Mouse (Mus musculus) adrenal gland (tissue): Measurements from ENCODE around the gene Kmt2a.

ENCODE experiments used
- intact Hi-C: fragments of 180-260 bp; cut with DNase I; formaldehyde crosslinking; loops from one replicate; pipeline ENCODE4 v1.15.1; 2025
- long read RNA-seq, 2 experiments: library from polyadenylated mRNA; unstranded; transcript quantifications; one replicate each; pipeline ENCODE4 v2.0.0; 2020; ENCODE audit warnings: borderline replicate concordance in 1 of 2; ENCODE audit not compliant: insufficient replicate concordance in 1 of 2

Gene Kmt2a
- long read RNA-seq, experiment 1, partial matches to known transcripts, result 3 of 12 reads
- long read RNA-seq, experiment 1, other reads (novel, unspliced or antisense), result 9 of 12 reads
- long read RNA-seq, experiment 2, partial matches to known transcripts, result 6 of 17 reads
- long read RNA-seq, experiment 2, other reads (novel, unspliced or antisense), result 11 of 17 reads

DNA sequence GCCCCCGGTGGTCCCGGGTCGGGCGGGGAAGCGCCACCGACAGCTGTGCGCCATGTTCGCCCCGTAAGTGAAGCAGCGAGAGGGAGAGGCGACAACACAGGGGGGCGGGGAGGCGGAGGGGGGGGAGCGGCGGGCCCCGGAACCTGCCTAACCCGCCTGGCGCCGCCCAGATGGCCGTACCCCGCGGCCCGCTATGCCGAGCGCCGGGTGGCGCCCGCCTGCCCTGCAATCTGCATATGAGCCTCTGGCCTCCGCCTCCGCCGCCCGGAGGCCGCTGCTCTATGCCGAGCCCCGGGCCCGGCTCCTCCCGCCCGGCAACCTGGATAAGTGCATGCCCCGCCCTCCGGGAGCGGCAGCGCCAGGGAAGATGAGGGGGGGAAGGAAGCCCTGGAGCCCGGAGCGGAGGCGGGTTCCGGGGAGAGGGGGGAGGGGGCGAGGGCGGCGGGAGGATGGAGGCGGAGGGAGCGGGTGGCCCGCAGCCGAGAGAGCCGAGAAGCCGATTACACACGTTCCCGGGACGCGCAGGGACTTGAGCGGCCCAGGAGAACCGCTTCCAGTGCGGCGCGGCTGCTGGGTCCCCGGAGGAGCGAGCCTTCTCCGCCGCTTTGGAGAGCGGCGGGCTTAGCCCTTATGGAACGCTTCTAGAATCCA lies at the start of gene Kmt2a:
TSS of gene Kmt2a (minus strand) at position 76 of the 651 bp plus-strand sequence.
- intact Hi-C loops, result loop anchor here (5.0 kb wide), 2 partner anchors 36 to 39 kb away; no protein-coding TSS in a partner anchor

DNA sequence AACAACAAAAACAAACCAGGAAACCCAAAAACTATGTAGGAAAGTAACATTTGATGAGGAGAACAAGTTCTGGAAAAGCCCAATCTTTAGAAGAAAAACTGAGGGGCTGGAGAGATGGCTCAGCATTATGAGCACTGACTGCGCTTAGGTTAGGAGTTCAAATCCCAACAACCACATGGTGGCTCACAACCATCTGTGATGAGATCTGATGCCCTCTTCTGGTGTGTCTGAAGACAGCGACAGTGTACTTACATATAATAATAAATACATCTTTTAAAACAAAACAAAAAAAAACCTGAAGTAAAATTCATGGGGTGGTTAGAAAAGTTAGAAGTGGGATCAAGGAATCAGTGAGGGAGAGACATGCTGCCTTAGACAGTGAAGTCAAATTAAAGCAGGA lies 40.4 kb upstream of the Kmt2a start:
- intact Hi-C loops, result no loop called here

DNA sequence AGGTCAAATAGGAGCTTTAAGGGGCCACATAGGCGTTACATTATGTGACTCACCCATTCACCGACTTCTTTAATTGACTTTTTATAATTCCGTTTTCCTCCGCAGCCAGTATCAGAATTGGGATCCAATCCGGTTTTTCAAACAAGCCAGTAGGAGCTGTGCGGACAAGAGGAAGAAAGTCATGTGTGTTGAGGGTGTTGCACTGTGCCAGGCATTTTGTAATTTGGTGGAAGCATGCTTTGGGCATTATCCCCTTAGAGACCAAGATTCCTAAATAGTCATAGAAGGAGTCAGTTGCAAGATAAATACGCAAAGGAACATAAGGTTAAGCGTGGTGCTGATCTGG lies 40.0 kb upstream of the Kmt2a start:
- intact Hi-C loops, result no loop called here

DNA sequence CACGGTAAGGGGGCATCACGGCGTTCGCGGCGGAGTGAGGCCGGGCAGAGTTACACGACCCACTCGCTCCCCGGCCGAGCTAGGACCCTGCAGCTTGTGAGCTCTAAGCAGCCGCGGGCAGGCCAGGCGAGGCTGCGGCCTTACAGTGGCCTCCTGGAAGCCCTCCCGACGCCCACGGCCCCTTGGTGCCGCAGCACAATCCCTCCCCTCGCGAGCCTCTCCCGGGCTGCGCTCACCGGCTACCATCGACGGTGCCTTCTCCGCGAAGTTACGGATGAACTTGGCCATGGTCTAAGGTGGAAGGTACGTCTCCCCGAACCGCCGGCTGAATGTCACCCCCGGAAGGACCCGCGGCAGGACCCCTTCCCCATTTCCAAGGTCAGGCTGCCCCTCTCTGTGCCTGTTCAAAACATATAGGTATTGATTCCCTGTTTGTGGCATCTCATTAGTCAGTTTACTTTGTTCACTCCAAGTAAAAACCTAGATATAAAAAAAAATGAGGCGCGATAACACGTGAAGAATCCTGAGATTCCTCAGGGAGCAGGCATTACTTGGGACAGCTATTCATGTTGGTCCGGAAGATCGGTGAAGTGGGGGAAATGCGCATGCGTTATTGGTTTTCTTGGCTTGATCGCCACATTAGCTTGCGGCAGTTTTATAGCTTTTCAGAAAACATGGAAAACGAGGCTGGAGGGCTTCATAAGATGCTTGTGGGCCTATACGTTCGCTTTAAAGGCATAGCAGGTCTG lies 39.5 kb upstream of the Kmt2a start, which contains the start of gene Atp5l:
TSS of gene Atp5l (minus strand) at position 369 of the 749 bp plus-strand sequence.
- intact Hi-C loops, result no loop called here

DNA sequence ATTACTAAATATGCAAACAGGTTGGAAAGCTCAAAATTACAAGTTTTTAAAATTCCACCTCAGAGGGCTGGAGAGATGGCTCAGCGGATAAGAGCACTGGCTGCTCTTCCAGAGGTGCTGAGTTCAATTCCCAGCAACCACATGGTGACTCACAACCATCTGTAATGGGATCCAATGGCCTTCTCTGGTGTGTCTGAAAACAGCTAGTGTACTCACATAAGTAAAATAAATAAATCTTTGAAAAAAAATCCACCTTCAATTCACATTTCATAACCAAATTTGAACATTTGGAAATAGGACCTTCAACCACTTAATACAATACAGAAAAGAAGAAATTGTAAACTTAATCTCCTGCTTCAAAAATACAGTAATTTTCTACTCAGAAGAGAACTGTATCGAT lies 38.5 kb upstream of the Kmt2a start:
- intact Hi-C loops, result loop anchor here (5.0 kb wide), 1 partner anchor 37 kb away; the partner anchor contains the start of gene Kmt2a

DNA sequence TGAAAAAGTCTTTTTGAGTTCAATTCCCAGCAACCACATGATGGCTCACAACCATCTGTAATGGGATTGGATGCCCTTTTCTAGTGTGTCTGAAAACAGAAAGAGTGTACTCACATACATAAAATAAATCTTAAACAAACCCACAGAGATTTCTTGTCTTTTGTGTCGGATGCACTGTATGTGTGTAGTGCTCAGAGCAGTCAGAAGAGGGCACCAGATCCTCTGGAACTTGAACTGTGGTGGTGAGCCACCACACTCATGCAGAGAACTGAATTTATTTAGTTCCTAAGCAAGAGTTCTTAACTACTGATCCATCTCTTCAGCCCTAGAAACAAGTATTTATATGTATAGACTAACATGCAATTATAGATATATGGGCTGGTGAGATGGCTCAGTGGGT lies 35.1 kb upstream of the Kmt2a start:
- intact Hi-C loops, result loop anchor here (5.0 kb wide), 1 partner anchor 34 kb away; the partner anchor contains the start of gene Kmt2a

DNA sequence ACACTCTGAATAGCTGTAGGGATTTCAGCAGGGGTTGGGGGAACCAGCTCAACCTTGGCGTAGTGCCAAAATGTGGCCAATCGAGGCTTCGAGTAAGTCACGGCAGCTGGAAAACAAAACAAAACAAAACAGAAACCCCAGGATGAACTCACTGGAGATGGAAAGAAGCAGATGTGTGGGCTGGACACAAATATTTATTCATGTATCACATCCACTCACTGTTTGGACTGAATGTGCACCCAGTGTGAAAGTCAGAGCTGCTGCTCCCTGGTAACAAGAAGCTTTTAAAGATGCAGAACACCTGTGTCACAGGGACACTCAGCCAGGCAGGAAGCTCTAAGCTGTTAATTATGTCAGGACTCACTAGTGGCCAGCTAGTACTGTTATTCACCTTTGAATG lies 33.6 kb upstream of the Kmt2a start:
- intact Hi-C loops, result loop anchor here (5.0 kb wide), 1 partner anchor 32 kb away; the partner anchor contains the start of gene Kmt2a

DNA sequence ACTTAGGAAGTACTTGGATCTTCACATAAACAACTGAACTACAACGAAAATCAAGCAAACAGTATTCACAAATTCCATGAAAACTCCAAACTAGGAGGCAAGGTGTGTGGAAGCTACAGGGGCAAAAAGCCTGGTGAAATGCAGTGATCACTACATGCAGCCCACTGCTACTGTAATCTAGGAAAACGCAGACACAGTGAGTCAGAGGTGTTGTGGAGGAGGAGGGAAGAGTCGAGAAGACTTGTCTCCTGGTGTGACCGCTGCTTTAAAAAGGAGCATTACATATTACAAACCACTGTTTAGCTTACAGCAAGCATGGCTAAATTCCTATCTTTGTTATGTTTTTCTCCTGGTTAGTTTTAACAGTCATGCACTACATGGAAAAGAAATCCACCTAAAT lies 30.3 kb upstream of the Kmt2a start:
- intact Hi-C loops, result no loop called here

DNA sequence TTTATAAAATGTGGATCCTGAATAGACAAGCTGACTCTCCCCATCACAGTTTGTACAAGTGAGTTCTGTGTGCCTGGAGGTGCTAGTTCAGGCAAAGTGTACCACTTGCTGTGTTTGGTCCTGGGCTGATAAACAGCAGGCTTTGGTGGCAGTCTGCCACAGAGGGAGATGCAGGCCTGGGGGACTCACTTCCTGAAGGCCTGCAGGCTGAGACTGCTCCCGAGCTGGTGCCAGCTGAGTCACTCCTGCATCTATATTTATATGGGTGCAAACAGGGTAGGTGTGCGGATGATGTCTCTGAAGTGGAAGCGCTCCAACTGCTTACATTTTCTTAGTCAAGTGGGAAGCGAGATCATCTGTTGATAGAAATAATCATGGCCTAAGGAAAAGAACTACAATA lies 24.5 kb upstream of the Kmt2a start:
- intact Hi-C loops, result loop anchor here (5.0 kb wide), 1 partner anchor 68 kb away; no protein-coding TSS in a partner anchor

DNA sequence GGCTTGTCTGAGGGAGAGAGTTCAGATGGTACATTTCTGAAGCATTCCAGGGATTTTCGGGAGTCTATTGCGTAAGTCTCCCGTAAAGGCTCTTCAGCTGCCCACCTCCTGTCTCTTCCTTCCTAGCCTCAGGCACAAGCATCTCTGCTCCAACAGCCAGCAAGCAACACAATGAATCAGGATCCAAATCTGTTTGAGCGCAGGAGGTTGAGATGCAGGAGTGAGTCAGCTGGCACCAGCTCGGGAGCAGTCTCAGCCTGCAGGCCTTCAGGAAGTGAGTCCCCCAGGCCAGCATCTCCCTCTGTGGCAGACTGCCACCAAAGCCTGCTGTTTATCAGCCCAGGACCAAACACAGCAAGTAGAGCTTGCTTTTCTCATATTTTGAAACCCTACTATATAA lies 23.9 kb upstream of the Kmt2a start:
- intact Hi-C loops, result loop anchor here (5.0 kb wide), 1 partner anchor 68 kb away; no protein-coding TSS in a partner anchor

DNA sequence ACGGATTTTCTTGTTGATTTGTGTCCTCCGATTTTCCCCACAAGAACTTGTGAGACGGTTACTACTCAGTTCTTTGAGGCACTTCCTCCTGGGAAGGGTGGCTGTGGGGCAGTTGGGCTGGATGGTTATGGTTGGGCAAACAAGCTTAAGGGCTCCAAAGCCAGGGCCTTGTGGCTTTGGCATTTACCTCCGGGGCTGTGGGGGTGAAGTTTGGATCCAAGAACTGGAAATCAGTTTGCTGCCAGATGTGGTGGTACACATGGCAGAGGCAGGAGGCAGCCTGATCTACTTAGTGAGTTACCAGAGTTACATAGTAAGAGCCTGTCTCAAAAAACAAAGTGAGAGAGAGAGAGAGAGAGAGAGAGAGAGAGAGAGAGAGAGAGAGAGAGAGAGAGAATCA lies 22.8 kb upstream of the Kmt2a start:
- intact Hi-C loops, result no loop called here

DNA sequence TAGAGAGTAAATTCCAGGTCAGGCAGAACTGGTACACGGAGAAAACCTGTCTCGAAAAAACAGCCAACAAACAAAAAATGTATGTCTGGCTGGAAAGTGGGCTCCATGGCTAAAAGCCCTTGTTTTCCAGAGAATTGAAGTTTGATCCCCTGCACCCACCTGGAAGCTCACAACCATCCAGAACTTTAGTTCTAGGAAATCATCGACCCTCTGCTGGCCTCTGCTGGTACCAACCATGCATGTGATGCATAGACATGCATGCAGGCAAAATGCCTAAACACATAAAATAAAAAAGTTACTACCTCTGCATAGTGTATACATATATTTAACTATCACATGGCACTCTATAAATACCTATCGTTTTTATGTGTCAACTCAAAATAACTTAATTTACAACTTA lies 19.3 kb upstream of the Kmt2a start:
- intact Hi-C loops, result no loop called here

DNA sequence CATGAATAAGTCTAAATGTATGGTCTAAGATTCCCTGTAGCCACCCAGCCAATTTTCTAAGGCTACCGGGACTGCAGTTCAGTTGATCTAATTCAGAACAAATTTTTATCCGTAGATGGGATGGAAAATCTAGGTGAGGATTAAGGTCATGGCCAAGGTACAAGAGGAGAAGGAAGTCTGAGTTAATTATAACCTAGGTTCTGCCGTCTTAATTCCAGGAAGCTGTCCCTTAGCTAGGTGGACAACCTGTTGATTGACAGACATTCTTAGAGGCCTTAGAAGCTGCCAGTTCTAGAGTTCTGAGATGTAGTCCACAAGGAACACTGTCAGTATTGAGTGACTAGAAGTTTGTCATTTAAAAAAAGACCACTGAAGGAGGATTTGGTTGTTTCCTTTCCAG lies 18.6 kb upstream of the Kmt2a start:
- intact Hi-C loops, result no loop called here

DNA sequence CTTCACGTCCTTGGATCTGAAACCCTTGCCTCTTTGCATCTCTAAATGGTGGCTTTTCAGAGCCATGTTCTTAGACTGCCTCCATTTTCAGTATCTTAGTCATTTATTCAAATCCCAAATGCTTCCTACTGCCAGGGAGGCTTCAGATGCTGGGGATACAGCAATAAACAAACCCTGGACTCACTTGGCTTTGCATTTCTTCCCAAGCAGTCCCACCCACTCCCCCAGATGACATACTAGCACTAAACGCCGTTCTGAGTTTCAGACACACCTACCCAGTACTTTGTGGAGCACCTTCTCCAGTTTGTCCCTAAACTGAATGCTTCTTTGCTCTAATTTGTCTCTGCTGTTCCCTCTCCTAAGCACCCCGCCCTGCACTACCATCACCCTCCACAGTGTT lies 15.9 kb upstream of the Kmt2a start:
- intact Hi-C loops, result no loop called here

DNA sequence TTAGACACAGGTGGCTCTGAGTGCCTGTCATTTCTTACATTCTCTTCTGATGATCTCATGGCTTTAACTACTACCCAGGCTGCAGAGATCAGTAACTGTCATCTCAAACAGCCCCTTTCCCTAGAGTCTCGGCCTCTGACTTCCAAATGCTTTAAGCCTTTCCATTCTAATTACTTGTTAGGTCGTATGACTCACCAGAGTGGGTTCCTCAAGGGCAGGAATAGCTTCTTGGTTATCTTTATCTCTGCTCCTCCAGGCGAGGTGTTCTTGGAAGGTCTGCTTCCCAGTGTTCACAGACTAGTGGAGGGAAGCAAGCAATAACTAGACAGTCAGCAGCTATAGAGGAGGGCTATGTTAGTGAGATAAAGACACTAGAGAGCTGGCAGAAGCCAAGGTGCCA lies 11.6 kb upstream of the Kmt2a start:
- intact Hi-C loops, result no loop called here

DNA sequence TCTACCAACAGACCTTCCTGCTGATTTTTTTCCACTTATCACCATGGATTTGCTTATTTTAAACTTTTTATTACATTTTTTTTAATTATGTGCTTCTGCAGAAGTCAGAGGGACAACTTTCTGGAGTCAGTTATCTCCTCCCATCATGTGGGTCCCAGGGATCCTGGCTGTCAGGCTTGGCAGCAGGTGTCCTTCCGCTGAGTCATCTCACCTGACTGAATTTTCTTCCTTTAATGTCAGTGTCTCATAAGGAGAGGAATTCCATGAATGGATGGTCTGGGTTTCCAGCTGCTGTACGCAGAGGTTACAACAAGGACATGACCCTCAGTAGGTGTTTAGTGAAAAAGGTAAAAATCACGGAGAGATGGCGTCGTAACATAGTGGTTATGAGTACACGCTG lies 10.1 kb upstream of the Kmt2a start:
- intact Hi-C loops, result no loop called here

DNA sequence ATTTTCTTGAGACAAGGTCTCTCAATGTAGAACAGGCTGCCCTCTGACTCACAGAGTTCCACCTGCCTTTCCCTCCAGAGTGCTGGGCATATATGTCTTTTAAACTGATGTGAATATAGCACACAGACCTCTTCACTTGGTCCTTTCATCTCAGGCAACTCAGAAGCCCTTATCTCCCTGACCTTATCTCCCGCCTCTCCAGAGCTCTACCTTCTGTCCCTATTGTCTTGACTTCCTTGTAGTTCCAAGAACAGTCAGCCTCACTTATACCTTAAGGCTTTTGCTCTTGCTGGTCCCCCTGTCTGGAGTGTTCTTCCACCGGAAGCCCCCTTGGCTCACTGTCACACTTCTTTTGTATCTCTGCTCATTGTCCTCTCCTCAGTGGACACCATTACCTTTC lies 9.0 kb upstream of the Kmt2a start:
- intact Hi-C loops, result no loop called here

DNA sequence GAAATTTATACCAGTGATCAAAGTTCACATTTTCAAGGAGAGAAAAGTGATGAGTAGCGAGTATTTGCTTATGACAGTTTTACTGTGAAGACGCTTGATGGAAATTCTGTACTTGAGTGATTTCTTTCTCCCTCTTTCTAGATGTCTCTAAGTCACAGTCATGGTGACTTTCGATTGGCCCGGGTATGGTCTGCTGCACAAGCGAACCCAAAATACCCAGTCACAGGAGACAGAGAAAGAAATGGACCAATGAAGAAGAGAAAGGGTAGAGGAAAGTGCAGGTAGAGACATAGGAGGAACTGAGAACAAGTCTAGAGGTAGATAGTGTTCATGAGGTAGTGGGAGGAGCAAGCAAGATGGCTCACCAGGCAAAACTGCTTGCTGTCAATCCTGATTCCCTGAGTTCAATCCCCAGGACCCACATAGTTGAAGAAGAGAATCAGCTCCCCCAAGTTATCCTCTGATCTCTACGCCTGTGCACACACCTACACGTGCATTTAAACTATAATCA lies 7.1 kb upstream of the Kmt2a start:
- intact Hi-C loops, result no loop called here

DNA sequence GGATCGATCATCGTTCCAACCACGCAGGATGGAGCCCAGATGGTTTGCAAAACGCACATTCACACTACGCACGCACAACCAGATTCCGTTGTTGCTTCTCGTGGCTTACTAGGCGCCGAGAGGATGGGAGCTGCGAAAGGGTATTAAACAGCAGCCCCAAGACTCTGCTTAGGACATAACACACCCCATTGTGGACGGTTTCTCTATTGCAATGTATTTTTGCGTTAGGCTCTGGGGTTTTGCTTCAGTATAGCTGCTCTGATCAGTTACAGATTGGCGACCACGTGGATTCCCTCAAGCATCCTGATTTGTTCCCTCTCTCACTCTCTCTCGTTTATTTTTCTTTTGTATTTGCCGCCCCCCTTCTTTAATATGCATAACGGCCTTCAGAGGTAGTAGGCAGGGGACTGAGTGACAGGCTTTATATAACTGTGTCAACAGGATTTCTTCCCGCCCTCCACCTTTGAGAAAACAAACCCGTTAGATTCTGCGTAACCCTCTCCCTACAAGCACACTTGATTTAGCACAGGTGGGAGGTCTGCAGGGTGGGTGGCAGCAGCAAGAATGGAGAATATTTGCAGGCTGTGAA lies 2.0 kb upstream of the Kmt2a start:
- intact Hi-C loops, result loop anchor here (5.0 kb wide), 2 partner anchors 34 to 41 kb away; no protein-coding TSS in a partner anchor

DNA sequence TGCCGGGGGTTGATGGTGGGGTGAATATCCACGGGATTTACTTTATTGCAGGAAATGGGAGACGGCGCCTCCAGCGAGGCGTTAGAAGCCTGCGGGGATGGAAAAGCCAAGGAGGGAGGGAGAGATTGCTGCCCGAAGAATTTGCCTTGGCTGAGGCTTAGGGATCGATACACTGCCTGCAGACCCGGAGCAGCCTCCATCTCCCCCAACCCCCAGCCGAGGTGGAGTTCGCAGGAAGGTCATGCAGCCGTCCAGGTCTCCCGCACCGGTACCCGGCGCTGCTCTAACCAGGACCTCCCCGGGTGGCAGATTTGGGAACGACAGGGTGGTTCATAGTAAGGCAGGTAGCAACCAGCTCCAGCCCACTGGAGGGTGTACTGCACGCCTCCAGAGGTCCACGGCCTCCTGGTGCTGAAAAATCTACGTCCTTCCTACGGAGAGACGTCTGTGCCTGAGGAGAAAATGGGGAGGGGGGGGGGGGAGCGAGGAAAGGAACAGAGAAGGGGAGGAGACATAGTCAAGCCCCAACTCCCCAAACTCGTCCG lies 1.4 kb upstream of the Kmt2a start:
- intact Hi-C loops, result loop anchor here (5.0 kb wide), 2 partner anchors 35 to 40 kb away; no protein-coding TSS in a partner anchor

DNA sequence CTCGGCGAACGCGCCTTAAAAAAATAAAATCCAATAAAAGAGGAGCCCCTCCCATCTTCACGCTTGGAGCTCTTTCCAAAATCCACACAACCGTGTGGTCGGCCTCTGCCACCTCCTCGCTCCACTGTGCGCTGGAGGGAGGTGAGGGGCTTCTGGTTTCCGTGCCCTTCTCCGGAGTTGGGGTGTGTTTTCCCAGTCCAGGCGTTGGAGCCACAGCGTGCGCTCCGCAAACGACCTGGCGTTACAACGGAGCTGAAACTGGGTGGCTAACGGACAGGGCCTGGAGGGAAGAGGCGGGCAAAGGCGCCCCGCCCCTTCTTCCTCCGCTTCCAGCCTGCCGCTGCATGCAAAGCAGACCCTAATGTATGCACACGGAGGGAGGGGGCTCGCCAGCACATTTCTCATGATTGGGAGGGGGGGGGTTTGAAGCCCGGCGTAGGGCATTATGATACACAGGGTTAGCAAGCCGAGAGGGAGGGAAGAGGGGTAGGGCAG lies 892 bp upstream of the Kmt2a start:
- intact Hi-C loops, result loop anchor here (5.0 kb wide), 2 partner anchors 35 to 40 kb away; no protein-coding TSS in a partner anchor
